Mouse (Mus musculus) frontal cortex, postnatal 25 days (tissue): ENCODE results near the gene Chil1.

Experiments used
- DNase-seq, 2 experiments: peaks; one replicate each; pipeline ENCODE4 v3.0.0; 2022; ENCODE audit warnings: low spot score in 2 of 2

Gene Chil1

GRCm38 (mm10) chr1:134204230-134204629, 22.3 kb downstream of the Chil1 start:
- DNase-seq: no peak

- no peak for DNase-seq
Measured at GRCm38 (mm10) chr1:134205296-134206018, 23.5 kb downstream of the Chil1 start.

- DNase-seq: no peak
Measured at GRCm38 (mm10) chr1:134206085-134206484, 24.1 kb downstream of the Chil1 start.

- no peak for DNase-seq
Measured at GRCm38 (mm10) chr1:134210179-134210755, 28.3 kb downstream of the Chil1 start.

- DNase-seq: no peak
Measured at GRCm38 (mm10) chr1:134211043-134211442, 29.1 kb downstream of the Chil1 start.

- no peak for DNase-seq
Measured at GRCm38 (mm10) chr1:134211631-134212030, 29.7 kb downstream of the Chil1 start.

- DNase-seq: no peak
Measured at GRCm38 (mm10) chr1:134212351-134212750, 30.4 kb downstream of the Chil1 start.

GRCm38 (mm10) chr1:134213405-134213804, 31.4 kb downstream of the Chil1 start:
- DNase-seq: no peak

- no peak for DNase-seq
Measured at GRCm38 (mm10) chr1:134215059-134215458, 33.1 kb downstream of the Chil1 start.

- no peak for DNase-seq
Measured at GRCm38 (mm10) chr1:134215751-134216628, 34.0 kb downstream of the Chil1 start.

GRCm38 (mm10) chr1:134216629-134216971, 34.6 kb downstream of the Chil1 start:
- no peak for DNase-seq

GRCm38 (mm10) chr1:134217028-134217481, 35.1 kb downstream of the Chil1 start:
- DNase-seq: no peak

- no peak for DNase-seq
Measured at GRCm38 (mm10) chr1:134217942-134218341, 36.0 kb downstream of the Chil1 start.

GRCm38 (mm10) chr1:134219608-134220007, 37.6 kb downstream of the Chil1 start:
- no peak for DNase-seq

- no peak for DNase-seq
Measured at GRCm38 (mm10) chr1:134221172-134221571, 39.2 kb downstream of the Chil1 start.

GRCm38 (mm10) chr1:134222122-134223055, 40.4 kb downstream of the Chil1 start:
- DNase-seq: no peak

GRCm38 (mm10) chr1:134224649-134225227, 42.8 kb downstream of the Chil1 start:
- no peak for DNase-seq

GRCm38 (mm10) chr1:134225375-134225774, 43.4 kb downstream of the Chil1 start:
- no peak for DNase-seq

- no peak for DNase-seq
Measured at GRCm38 (mm10) chr1:134226739-134227138, 44.8 kb downstream of the Chil1 start.

GRCm38 (mm10) chr1:134229806-134230575, 48.0 kb downstream of the Chil1 start:
- DNase-seq: no peak
